Mouse (Mus musculus): ENCODE measurements at regions not wholly inside any gene's neighbourhood (a gene's known extent, or its start where the extent isn't known, plus 50 kb on each side); places are given as distances from the start of the nearest gene placed in this dataset.

- TF ChIP-seq ZKSCAN1 (IDR thresholded peaks at IDR 0.05; ENCODE audit: borderline replicate concordance, low read depth, low read length) (no peak), POLR2A (IDR thresholded peaks at IDR 0.05; ENCODE audit: low read depth, low read length) (no peak), POLR2AphosphoS2 (IDR thresholded peaks at IDR 0.05; ENCODE audit: low read depth, low read length) (no peak), RAD21 (IDR thresholded peaks at IDR 0.05; ENCODE audit: low read depth, low read length) (no peak), GABPA (IDR thresholded peaks at IDR 0.05; ENCODE audit: insufficient replicate concordance, low read depth, low read length) (no peak), KAT2A (IDR thresholded peaks at IDR 0.05; ENCODE audit: insufficient replicate concordance, low read length) (no peak), NELFE (IDR thresholded peaks at IDR 0.05; ENCODE audit: low read depth, low read length) (no peak), CTCF (conservative IDR thresholded peaks at IDR 0.05 in 1 of 2, IDR thresholded peaks at IDR 0.05 in 1 of 2; ENCODE audit: low read depth in 2 of 2, low read length in 2 of 2) (no peak), EP300 (IDR thresholded peaks at IDR 0.05; ENCODE audit: low read length) (no peak), UBTF (IDR thresholded peaks at IDR 0.05; ENCODE audit: low read depth, low read length) (no peak), MAFK (IDR thresholded peaks at IDR 0.05; ENCODE audit: insufficient replicate concordance, low read length) (no peak), MAX (IDR thresholded peaks at IDR 0.05; ENCODE audit: low read length) (no peak), MXI1 (IDR thresholded peaks at IDR 0.05; ENCODE audit: low read depth, low read length) (no peak)
Measured at GRCm38 (mm10) chr12:20806681-20807080, 183.6 kb upstream of the Asap2 start.
